Mouse (Mus musculus) right cerebral cortex, adult 18-20 months (tissue): Measurements from ENCODE around the gene Slc35b2.

Experiments
- DNase-seq: peaks from one replicate; pipeline ENCODE4 v3.0.0; 2022; ENCODE audit warnings: mixed read lengths

Slc35b2 gene

GRCm38 (mm10) chr17:45563655-45564530 is at the start of gene Slc35b2:
Gene Slc35b2 (plus strand): TSS chr17:45563874.
- peak; percentile 92 for DNase-seq

GRCm38 (mm10) chr17:45515204-45515726 is 48.4 kb upstream of the Slc35b2 start:
- no peak for DNase-seq

- no peak for DNase-seq
Measured at GRCm38 (mm10) chr17:45515806-45516205, 47.9 kb upstream of the Slc35b2 start.

GRCm38 (mm10) chr17:45516488-45516887 is 47.2 kb upstream of the Slc35b2 start:
- DNase-seq: peak; percentile 78

- no peak for DNase-seq
Measured at GRCm38 (mm10) chr17:45517135-45517534, 46.5 kb upstream of the Slc35b2 start.

- no peak for DNase-seq
Measured at GRCm38 (mm10) chr17:45517549-45518215, 46.0 kb upstream of the Slc35b2 start.

GRCm38 (mm10) chr17:45518766-45519475 is 44.8 kb upstream of the Slc35b2 start:
- DNase-seq: no peak

- DNase-seq: no peak
Measured at GRCm38 (mm10) chr17:45520136-45520535, 43.5 kb upstream of the Slc35b2 start.

- no peak for DNase-seq
Measured at GRCm38 (mm10) chr17:45523263-45523662, 40.4 kb upstream of the Slc35b2 start, which contains the start of gene Tcte1. Gene Tcte1 (plus strand): TSS chr17:45523434.

GRCm38 (mm10) chr17:45524961-45525360 is 38.7 kb upstream of the Slc35b2 start:
- DNase-seq: no peak

GRCm38 (mm10) chr17:45526571-45526970 is 37.1 kb upstream of the Slc35b2 start:
- DNase-seq: no peak

- DNase-seq: peak; percentile 86
Measured at GRCm38 (mm10) chr17:45530346-45530782, 33.3 kb upstream of the Slc35b2 start.

- DNase-seq: no peak
Measured at GRCm38 (mm10) chr17:45532896-45533295, 30.8 kb upstream of the Slc35b2 start.

GRCm38 (mm10) chr17:45536264-45536663 is 27.4 kb upstream of the Slc35b2 start:
- no peak for DNase-seq

- DNase-seq: peak; percentile 45
Measured at GRCm38 (mm10) chr17:45538394-45538793, 25.3 kb upstream of the Slc35b2 start.

GRCm38 (mm10) chr17:45539664-45540063 is 24.0 kb upstream of the Slc35b2 start:
- peak; percentile 60 for DNase-seq

GRCm38 (mm10) chr17:45542129-45542528 is 21.5 kb upstream of the Slc35b2 start:
- no peak for DNase-seq

GRCm38 (mm10) chr17:45542705-45543104 is 21.0 kb upstream of the Slc35b2 start:
- no peak for DNase-seq

- DNase-seq: no peak
Measured at GRCm38 (mm10) chr17:45543115-45543514, 20.6 kb upstream of the Slc35b2 start.

GRCm38 (mm10) chr17:45544001-45544872 is 19.4 kb upstream of the Slc35b2 start:
- no peak for DNase-seq

GRCm38 (mm10) chr17:45544873-45545277 is 18.8 kb upstream of the Slc35b2 start:
- DNase-seq: peak; percentile 33
